Mouse (Mus musculus): ENCODE measurements around the gene Igf1r.

GRCm38 (mm10) chr7:68010802-68011201 is 58.2 kb downstream of the Igf1r start:
- no peak for TF ChIP-seq HCFC1 (IDR thresholded peaks at IDR 0.05; ENCODE audit: borderline replicate concordance, insufficient read depth, low read length)
- TF ChIP-seq CHD2 (IDR thresholded peaks at IDR 0.05; ENCODE audit: low read depth, low read length) = no peak
- no peak for TF ChIP-seq ZNF384 (IDR thresholded peaks at IDR 0.05; ENCODE audit: low read depth, low read length)
